Mouse (Mus musculus) layer of hippocampus, postnatal 14 days (tissue): ENCODE measurements around the gene Utp14a. TPM values are rescaled to one million over a fixed set of nuclear protein-coding genes. Genes with fewer than 3 reads are reported as not detected.
"Not testable (repeated sequence)": the region's sequence is repeated elsewhere in the genome, so short reads cannot be mapped to it uniquely, and the experiment has no call there.

Source experiments
- DNase-seq, 2 experiments: peaks; one replicate each; pipeline ENCODE4 v3.0.0; 2021 to 2022; ENCODE audit warnings: low spot score in 2 of 2, mixed read lengths in 1 of 2
- long read RNA-seq, 2 experiments: library from polyadenylated mRNA; stranded (forward); transcript quantifications; one replicate each; pipeline ENCODE4 v2.0.0; 2021
- total RNA-seq, 2 experiments: library from RNA; stranded (reverse); gene quantifications; 2 replicates each; pipeline ENCODE4 v1.2.3; 2021

Utp14a gene
- 10 to 100 TPM; 17.9 to 18.0 TPM for total RNA-seq
- long read RNA-seq, experiment 1, transcript Utp14a-201 (15 exons, 2,507 nt): major isoform, 8 of 14 reads
- long read RNA-seq, experiment 1, partial matches to known transcripts: 4 of 14 reads
- long read RNA-seq, experiment 1, other reads (novel, unspliced or antisense): 2 of 14 reads
- long read RNA-seq, experiment 2, transcript Utp14a-201 (15 exons, 2,507 nt): major isoform, 11 of 16 reads
- long read RNA-seq, experiment 2, partial matches to known transcripts: 4 of 16 reads
- long read RNA-seq, experiment 2, other reads (novel, unspliced or antisense): 1 of 16 reads

GRCm38 (mm10) chrX:48256468-48257007 lies at the start of gene Utp14a:
Gene Utp14a (plus strand): TSS chrX:48256862.
- DNase-seq: peak; percentile 89 to 98

GRCm38 (mm10) chrX:48207761-48208487 lies 48.7 kb upstream of the Utp14a start:
- DNase-seq: peak; percentile 11 to 12

DNA sequence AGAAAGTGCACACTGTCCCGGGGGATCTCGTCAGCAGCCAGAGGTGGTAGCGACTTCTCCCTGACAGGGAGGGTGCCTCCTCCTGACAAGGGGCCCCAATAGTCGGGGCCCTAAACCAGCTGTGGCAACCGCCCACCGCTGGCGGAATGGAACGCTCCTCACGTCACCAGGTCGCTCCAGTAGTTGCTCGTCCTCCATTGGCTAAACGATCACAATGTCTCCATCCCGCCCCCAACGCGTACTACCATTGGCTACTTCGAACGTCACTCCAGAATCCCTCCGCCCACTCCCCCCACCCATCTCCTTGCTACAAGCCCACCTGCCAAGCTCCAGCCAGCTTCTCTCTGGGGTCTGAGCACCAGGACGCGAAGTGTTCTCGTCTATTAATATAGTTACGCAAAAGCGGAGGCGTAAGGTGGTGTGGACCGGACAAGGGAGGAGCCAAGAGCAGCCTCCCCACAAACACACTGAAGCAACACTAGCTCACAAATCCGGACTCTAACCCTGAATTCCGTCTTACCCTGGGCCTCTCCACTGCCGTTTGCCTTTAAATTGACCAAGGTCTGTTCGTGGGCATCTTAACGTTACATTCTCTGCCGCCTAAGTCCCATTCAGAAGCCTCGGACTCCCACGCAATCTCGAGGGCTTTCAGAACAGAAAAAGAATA lies 48.0 kb upstream of the Utp14a start, which contains the start of gene Zdhhc9:
Gene Zdhhc9 (minus strand): TSS at position 360 of the 667 bp plus-strand sequence.
- DNase-seq: peak; percentile 83 to 92

GRCm38 (mm10) chrX:48209746-48210145 lies 46.9 kb upstream of the Utp14a start:
- DNase-seq: not testable (repeated sequence)

- DNase-seq: no peak
Observed at GRCm38 (mm10) chrX:48219468-48219867, 37.2 kb upstream of the Utp14a start.

- DNase-seq: no peak
Observed at GRCm38 (mm10) chrX:48222706-48223105, 34.0 kb upstream of the Utp14a start.

- no peak for DNase-seq
Observed at GRCm38 (mm10) chrX:48226225-48226624, 30.4 kb upstream of the Utp14a start.

DNA sequence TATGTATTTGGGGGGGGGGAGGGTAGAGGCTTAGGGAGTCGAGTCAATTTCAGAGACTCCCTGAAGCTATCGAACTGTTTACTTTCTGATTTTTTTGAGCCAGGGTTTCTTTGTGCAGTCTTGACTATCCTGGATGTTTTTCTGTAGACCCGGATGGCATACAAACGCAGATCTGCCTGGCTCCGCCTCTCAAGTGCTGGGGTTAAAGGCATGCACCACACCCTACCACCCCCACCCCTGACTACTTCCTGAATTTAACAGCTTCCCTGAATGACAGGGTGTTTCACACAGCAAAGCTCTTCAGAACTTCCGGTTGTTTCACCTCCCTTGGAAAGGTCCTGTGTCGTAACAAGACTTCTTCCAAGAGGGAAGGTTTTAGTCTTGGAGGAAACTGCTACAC lies 22.2 kb upstream of the Utp14a start:
- no peak for DNase-seq

- DNase-seq: no peak
Observed at GRCm38 (mm10) chrX:48255830-48256428, 733 bp upstream of the Utp14a start.

DNA sequence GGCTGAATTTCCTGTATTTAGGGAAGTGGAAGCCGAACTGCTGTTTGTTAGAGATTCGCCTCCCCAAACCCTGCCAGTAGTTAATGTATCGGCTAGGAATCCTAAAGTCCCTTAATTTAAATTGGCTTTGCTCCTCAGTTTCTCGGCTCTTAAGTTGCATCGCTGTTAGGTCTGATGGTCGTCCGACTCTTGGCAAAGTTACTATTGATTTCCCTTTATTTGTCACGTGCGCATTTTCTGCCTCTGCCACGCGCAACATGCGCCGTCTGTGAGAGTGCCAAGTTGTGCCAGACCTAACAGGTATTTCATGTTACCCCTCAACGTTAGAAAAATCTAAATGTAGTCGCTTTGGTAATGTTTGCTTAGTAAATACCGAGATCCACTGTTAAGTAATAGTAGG lies 349 bp downstream of the Utp14a start:
- DNase-seq: no peak

DNA sequence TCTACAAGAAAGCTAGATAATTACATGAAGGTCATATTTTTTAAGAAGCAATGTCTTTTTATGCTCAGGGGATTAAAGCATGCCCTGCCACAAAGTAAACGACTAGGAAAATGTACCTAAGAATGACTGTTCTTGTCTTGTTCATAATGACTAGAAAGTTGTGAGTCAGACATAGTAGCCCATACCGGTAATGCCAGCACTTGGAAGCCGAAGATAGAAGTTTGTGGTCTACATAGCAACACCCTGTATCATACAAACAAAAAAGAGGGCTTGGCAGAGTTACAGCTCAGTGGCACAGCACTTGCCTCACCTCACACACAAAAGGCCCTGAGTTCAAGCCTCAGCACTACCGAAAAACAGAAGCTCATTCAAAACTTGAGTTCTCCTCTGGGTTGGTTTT lies 15.0 kb downstream of the Utp14a start:
- no peak for DNase-seq

DNA sequence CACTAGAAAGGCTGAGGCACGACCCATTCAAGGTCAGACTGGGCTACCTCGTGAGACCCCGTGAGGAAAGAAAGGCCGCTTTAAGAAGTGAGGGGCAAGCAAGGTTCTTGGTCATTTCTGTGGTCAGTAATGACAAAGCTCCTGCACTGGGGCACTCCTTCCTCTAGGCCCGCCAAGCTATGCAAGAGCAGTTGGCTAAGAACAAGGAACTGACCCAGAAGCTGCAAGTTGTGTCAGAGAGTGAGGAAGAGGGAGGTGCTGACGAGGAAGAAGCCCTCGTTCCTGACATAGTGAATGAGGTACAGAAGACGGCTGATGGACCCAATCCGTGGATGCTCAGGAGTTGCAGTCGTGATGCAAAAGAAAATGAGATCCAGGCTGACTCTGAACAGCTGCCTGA lies 18.0 kb downstream of the Utp14a start:
- DNase-seq: no peak

GRCm38 (mm10) chrX:48278103-48278502 lies 21.4 kb downstream of the Utp14a start:
- peak in 1 of 2 experiments; percentile 42 for DNase-seq

GRCm38 (mm10) chrX:48284386-48285005 lies 27.8 kb downstream of the Utp14a start:
- peak; percentile 41 to 79 for DNase-seq

- peak in 1 of 2 experiments; percentile 43 for DNase-seq
Observed at GRCm38 (mm10) chrX:48285006-48285650, 28.5 kb downstream of the Utp14a start.

DNA sequence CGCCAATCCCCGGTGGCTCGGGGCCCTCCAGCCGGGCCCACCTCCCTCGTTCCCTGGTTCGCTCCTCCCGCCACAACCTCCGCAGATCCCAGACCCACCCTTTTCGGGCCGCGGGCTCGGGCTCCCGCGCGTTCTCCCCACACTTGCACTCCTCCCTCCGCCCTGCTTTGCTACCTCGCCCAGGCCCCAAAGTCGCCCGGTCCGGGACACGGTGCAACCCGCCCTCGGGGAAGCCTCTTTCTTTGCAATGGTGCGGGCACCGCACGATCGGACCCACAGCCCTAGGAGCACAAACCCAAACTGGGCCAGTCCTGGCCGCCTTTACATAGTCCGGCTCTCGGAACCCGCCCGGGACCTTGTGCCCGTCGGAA lies 29.0 kb downstream of the Utp14a start:
- peak; percentile 12 to 13 for DNase-seq

DNA sequence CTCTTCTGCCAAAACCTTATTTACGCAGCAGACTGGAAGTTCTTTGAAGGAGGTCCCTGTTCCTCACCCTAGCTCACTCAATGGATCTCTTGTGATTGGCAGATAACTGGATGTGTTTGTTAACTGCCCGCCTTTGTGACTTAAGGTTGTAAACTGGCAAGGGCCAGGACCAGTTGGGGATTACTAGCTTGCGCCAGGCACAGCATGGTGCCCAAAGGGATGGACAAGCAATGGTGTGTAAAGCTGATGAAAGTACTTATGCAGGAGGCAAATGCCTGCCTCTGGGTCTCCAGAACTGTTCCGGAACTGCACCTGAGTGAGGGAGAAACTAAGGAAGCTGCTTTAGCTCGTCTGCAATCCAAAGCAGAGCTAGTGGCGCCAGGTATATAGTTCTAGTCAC lies 29.8 kb downstream of the Utp14a start:
- DNase-seq: no peak

DNA sequence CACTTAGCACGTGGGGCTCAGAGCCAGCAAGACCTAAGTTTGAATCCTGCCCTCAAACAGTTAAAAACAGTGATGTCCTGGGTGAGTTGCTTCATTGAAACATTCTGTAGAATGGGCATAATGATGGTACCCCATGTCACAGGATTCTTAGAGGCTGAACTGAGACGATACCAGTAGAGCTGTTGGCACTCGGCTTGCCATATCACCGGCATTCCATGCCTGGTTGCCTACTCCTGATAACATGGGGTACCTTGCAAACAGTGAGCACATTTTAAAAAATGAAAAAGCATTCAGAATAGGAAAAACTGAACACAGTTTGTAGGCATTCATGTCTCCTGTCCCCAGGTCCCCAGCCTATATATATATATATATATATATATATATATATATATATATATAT lies 31.3 kb downstream of the Utp14a start:
- no peak for DNase-seq

DNA sequence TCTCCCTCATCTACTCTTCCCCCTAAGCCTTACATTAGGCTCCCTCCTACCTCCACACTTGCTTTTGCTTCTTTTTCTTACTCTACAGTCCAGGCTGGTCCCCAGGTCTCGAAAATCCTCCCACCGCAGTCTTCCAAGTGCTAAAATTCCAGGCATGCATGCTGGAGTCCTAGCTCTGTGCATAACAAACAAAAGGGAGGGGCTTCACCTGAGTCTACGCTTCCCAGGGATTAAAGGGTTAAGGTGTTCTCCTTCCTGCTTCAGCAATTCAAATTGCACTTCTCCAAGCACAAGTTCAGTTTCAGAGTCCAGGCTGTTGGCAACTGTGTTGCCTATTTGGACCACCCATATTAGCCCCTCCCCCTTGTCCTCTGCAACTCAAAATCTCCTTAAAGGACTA lies 34.8 kb downstream of the Utp14a start:
- no peak for DNase-seq

DNA sequence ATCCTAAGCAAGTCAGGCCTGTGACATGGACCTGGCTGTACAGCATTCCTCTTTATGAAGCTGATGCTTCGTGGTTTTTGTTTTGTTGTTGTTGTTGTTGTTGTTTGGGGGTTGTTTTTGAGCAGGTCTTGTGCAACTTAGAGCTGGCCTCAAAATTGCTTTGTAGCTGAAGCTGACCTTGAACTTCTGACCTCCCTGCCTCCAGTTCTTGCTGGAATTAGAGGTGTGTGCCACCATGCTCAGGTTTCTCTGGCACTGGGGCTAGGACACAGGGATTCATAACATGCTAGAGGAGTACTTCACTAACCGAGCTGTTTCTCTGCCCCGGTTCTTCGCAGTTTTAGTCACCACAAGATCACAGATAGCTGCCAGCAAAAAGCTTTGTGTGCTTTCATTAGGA lies 48.7 kb downstream of the Utp14a start:
- no peak for DNase-seq
